11 mouse cellular contexts compared by ENCODE assay signal in genomic region chr13:63236159-63236893, GRCm38 (mm10).
DNase-seq lines count a peak whose midpoint lies in the region; ATAC-seq and TF ChIP-seq lines count a peak whose summit lies in the region.
"Had no signal": no experiment of that assay in that cellular context is flagged by ENCODE, and none has a peak within 500 bp of the region (broad histone marks: within the 10 kb centered on the region; RNA-seq: fewer than 3 reads in every experiment).

No protein-coding gene starts in this region.

- no peaks in the 10 kb centered on the region for H3K36me3 ChIP-seq in CH12.LX (replicated peaks in 1 of 2; ENCODE audit: control insufficient read depth in 1 of 2, insufficient read depth in 1 of 2, low read length in 1 of 2)
- peaks cover 0 to 8% of the 10 kb centered on the region in 2 experiments; a peak in 2 of 4 replicates for H3K36me3 ChIP-seq in MEL (ENCODE audit: control insufficient read depth in 1 of 2, insufficient read depth in 2 of 2, low read length in 2 of 2)
- no peaks in the 10 kb centered on the region for H3K36me3 ChIP-seq in forebrain, embryonic 11.5 days (ENCODE audit: control insufficient read depth, insufficient read depth, low read length)
- H3K36me3 ChIP-seq: forebrain, embryonic 12.5 days; hindbrain, embryonic 12.5 days had no signal

- no peak overlapping the region for H3K4me2 ChIP-seq in CH12.LX (ENCODE audit: insufficient read depth, low read depth, poor library complexity, severe bottlenecking)
- H3K4me2 ChIP-seq in forebrain, embryonic 11.5 days (ENCODE audit: low read depth, low read length, severe bottlenecking): no peak overlapping the region
- H3K4me2 ChIP-seq: forebrain, embryonic 12.5 days; hindbrain, embryonic 12.5 days had no signal

- DNase-seq in kidney, adult 18-20 months: peak; percentile 23
- no peak for DNase-seq in kidney, adult 8-10 months
- DNase-seq in CH12.LX (ENCODE audit: extremely low read depth) (no peak), MEL (ENCODE audit: low read depth, low spot score) (peak; percentile 39)
- DNase-seq in kidney, adult 9 months: peak; percentile 49
- no peak for DNase-seq in B cell, adult 2 months
- DNase-seq in forebrain, embryonic 11.5 days (ENCODE audit: low spot score): no peak
- DNase-seq: adrenal gland, postnatal 14 days had no signal

- dilution Hi-C loops in CH12.LX (cut with MboI; ENCODE audit: extremely low pct_ligation_motif_present, extremely low pct_unique_long_range_greater_than_20kb, low sequenced_read_pairs): no loop called here

- H3K27me3 ChIP-seq in CH12.LX (replicated peaks): no peaks in the 10 kb centered on the region
- no peaks in the 10 kb centered on the region for H3K27me3 ChIP-seq in MEL (ENCODE audit: control insufficient read depth in 1 of 2, insufficient read depth in 2 of 2, low read length in 2 of 2)
- H3K27me3 ChIP-seq in forebrain, embryonic 11.5 days (ENCODE audit: control insufficient read depth, insufficient read depth, low read length): no peaks in the 10 kb centered on the region
- H3K27me3 ChIP-seq: forebrain, embryonic 12.5 days had no signal

- no peak overlapping the region for H3K9ac ChIP-seq in CH12.LX (ENCODE audit: insufficient read depth, low read depth)
- H3K9ac ChIP-seq in MEL (ENCODE audit: control insufficient read depth, low read depth, low read length, poor library complexity, severe bottlenecking): no peak overlapping the region; the same call in 1 of the 2 replicates
- no peak overlapping the region for H3K9ac ChIP-seq in forebrain, embryonic 11.5 days (ENCODE audit: low read length)
- H3K9ac ChIP-seq: forebrain, embryonic 12.5 days; hindbrain, embryonic 12.5 days had no signal

- 67% methylated on average over 5 of the region's 5 CpGs for WGBS in forebrain, embryonic 11.5 days

- in situ Hi-C loops in CH12.LX (cut with MboI; ENCODE audit: low pct_ligation_motif_present, low pct_unique_long_range_greater_than_20kb, low sequenced_read_pairs): no loop called here

- H3K4me1 ChIP-seq in CH12.LX (ENCODE audit: control insufficient read depth in 1 of 2, insufficient read depth in 2 of 2) (peaks cover 0 to 17% of the 10 kb centered on the region in 2 experiments; a peak in 2 of 4 replicates), MEL (ENCODE audit: control insufficient read depth in 1 of 2, insufficient read depth in 2 of 2, low read length in 2 of 2) (peaks cover 4 to 7% of the 10 kb centered on the region in 2 experiments; a peak in 2 of 4 replicates)
- H3K4me1 ChIP-seq in forebrain, embryonic 11.5 days (replicated peaks; ENCODE audit: control insufficient read depth, insufficient read depth, low read length): no peaks in the 10 kb centered on the region; the same call in 1 of the 2 replicates

- no peak for TF ChIP-seq EP300 in CH12.LX (IDR thresholded peaks at IDR 0.05; ENCODE audit: low read length)
- 0 out of 4 replicates have a peak, but pooled peaks of 1 of the 2 experiments have one; percentile 5 for TF ChIP-seq EP300 in MEL (IDR thresholded peaks at IDR 0.05; ENCODE audit: low read depth in 1 of 2, low read length in 2 of 2)

- H3K79me2 ChIP-seq in CH12.LX (replicated peaks; ENCODE audit: control insufficient read depth, extremely low read depth, insufficient read depth, poor library complexity, severe bottlenecking) (no peaks in the 10 kb centered on the region), MEL (ENCODE audit: control insufficient read depth, insufficient read depth, low read length, poor library complexity) (peaks cover 3% of the 10 kb centered on the region; the same call in 1 of the 2 replicates)

- no peak overlapping the region for H3K4me3 ChIP-seq in CH12.LX (replicated peaks in 1 of 3; ENCODE audit: low read depth in 2 of 3, low read length in 2 of 3, poor library complexity in 1 of 3)
- H3K4me3 ChIP-seq in MEL (ENCODE audit: control insufficient read depth in 1 of 2, insufficient read depth in 1 of 2, low read depth in 2 of 2, low read length in 2 of 2): peak overlapping the region in 1 of 2 experiments; percentile 24; a peak in 1 of 4 replicates
- no peak overlapping the region for H3K4me3 ChIP-seq in forebrain, embryonic 11.5 days (ENCODE audit: low read depth, low read length)
- H3K4me3 ChIP-seq: forebrain, embryonic 12.5 days; hindbrain, embryonic 12.5 days had no signal

- TF ChIP-seq CTCF in CH12.LX (conservative IDR thresholded peaks at IDR 0.05 in 1 of 2, IDR thresholded peaks at IDR 0.05 in 1 of 2; ENCODE audit: low read depth in 2 of 2, low read length in 2 of 2) (no peak), MEL (IDR thresholded peaks at IDR 0.05 in 2 of 3, conservative IDR thresholded peaks at IDR 0.05 in 1 of 3; ENCODE audit: control insufficient read depth in 1 of 3, insufficient read depth in 1 of 3, low read depth in 2 of 3, low read length in 3 of 3, poor library complexity in 1 of 3, severe bottlenecking in 1 of 3) (no peak)

- H3K9me3 ChIP-seq in CH12.LX (replicated peaks; ENCODE audit: low read length): peaks cover 2% of the 10 kb centered on the region
- no peaks in the 10 kb centered on the region for H3K9me3 ChIP-seq in MEL (replicated peaks; ENCODE audit: insufficient read depth, low read length)
- H3K9me3 ChIP-seq in forebrain, embryonic 11.5 days (ENCODE audit: control insufficient read depth, low read length): no peaks in the 10 kb centered on the region
- H3K9me3 ChIP-seq: forebrain, embryonic 12.5 days; hindbrain, embryonic 12.5 days had no signal

- ATAC-seq in forebrain, embryonic 11.5 days (replicated peaks; ENCODE audit: low FRiP score): no peak

- TF ChIP-seq POLR2A in CH12.LX (IDR thresholded peaks at IDR 0.05; ENCODE audit: low read depth, low read length): no peak
- TF ChIP-seq POLR2A in MEL (IDR thresholded peaks at IDR 0.05; ENCODE audit: control insufficient read depth in 1 of 2, insufficient read depth in 1 of 2, low read depth in 1 of 2, low read length in 2 of 2, poor library complexity in 1 of 2): no peak

- no peak overlapping the region for H3K27ac ChIP-seq in CH12.LX (ENCODE audit: insufficient read depth, low read depth)
- H3K27ac ChIP-seq in MEL (ENCODE audit: control insufficient read depth, low read depth, low read length): no peak overlapping the region
- no peak overlapping the region for H3K27ac ChIP-seq in forebrain, embryonic 11.5 days (ENCODE audit: low read depth, low read length)
- H3K27ac ChIP-seq: forebrain, embryonic 12.5 days; hindbrain, embryonic 12.5 days; macrophage had no signal

- TF ChIP-seq RAD21 in CH12.LX (IDR thresholded peaks at IDR 0.05; ENCODE audit: low read depth, low read length) (no peak), MEL (IDR thresholded peaks at IDR 0.05; ENCODE audit: low read depth, low read length) (no peak)

TF ChIP-seq in CH12.LX, 34 proteins besides CTCF, POLR2A, EP300 and RAD21:
- peak; percentile 54 for TF ChIP-seq ZNF384 (IDR thresholded peaks at IDR 0.05; ENCODE audit: low read depth, low read length)
- no peak for TF ChIP-seq SIN3A (IDR thresholded peaks at IDR 0.05; ENCODE audit: low read length)

TF ChIP-seq in MEL, 35 proteins besides CTCF, POLR2A, EP300 and RAD21:
- TF ChIP-seq GATA1 (IDR thresholded peaks at IDR 0.05; ENCODE audit: low read depth, low read length): 0 out of 2 replicates have a peak, but pooled peaks have one; percentile 30
- peak; percentile 93 for TF ChIP-seq ZNF384 (IDR thresholded peaks at IDR 0.05; ENCODE audit: low read depth, low read length)
- TF ChIP-seq CHD1 (IDR thresholded peaks at IDR 0.05; ENCODE audit: low read depth, low read length): no peak
- TF ChIP-seq SIN3A (IDR thresholded peaks at IDR 0.05; ENCODE audit: low read length): peak; percentile 21; the same call in 1 of the 2 replicates

Comparison
In these comparisons a context has a peak if more than half of its experiments do, and no peak if none do; other contexts are left out.
1. DNase-seq: peak in kidney, adult 18-20 months (single experiment), MEL (single experiment) and kidney, adult 9 months (single experiment); none in kidney, adult 8-10 months (0 of 2), CH12.LX (single experiment), B cell, adult 2 months (0 of 2) and forebrain, embryonic 11.5 days (single experiment).